Mouse (Mus musculus) retina, postnatal 7 days (tissue): ENCODE results near the gene Mdm4.
"Not testable (repeated sequence)": the region's sequence is repeated elsewhere in the genome, so short reads cannot be mapped to it uniquely, and the experiment has no call there.

Experiments used
- DNase-seq: peaks from one replicate; pipeline ENCODE4 v3.0.0-alpha.2; 2012; ENCODE audit warnings: low read depth, low spot score

Gene Mdm4

DNA sequence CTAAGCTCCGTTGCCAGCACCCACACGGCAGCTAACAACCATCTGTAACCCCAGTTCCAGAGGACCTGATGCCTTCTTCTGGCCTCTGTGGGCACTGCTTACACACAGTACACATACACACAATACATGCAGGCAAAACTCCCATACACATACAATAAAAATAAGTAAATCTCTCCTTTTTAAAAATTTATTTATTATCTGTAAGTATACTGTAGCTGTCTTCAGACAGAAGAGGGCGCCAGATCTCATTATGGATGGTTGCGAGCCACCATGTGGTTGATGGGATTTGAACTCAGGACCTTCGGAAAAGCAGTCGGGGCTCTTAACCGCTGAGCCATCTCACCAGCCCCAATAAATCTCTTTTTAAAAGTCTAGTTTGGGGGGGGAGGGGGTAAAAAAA lies 9.0 kb downstream of the Mdm4 start:
- DNase-seq, result no peak

DNA sequence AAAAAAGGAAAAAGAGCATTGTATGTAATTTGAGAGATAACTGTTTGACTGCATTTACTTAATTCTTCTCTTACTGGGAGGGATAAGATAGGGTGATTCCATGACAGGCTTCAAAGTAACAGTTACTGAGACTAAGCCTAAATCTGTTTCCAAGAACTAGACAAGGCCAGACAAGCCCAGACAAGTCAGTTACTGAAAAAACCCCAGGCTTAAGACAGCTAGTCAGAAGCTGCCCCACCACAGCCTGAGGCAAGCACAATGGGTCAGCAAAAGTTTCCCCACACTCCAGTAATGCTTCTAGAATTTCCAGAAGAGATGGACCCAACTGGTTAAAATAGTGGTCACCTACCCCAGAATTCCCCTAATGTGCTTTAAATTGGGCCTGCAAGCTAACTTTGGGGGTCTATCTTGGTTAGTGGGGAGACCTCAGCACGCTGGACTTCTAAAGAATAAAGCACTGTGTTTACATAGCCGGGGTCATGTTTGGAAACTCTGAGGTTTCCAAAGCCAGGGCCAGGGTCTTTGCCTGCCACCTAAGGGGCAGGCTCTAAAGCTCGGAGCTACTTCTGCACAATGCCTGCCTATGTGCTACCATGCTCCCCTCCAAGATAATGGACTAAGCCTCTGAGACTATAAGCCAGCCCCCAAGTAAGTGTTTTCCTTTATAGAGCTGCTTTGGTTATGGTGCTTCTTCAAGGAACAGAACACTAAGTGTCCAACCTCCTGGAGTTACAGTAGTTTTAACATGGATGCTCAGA lies 10.0 kb downstream of the Mdm4 start:
- no peak for DNase-seq

GRCm38 (mm10) chr1:133019312-133019711 lies 11.0 kb downstream of the Mdm4 start:
- DNase-seq, result no peak

DNA sequence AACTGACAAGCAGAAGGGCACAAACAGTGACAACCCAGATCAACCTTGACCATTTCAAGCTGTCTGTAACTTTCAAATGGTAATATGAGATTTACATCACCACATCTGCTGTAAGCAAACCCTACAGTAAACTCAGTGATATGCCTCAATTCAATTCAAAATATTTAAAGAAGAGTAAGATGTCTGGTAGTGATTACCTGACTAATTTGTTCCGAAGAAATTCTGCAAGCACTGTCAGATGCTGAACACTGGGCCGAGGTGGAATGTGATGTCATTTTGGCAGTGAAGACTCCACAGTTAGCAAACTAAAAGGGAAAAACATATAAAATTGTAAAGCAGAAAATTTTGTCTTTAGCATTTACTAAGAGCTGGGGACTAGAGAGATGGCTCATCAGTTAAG lies 11.8 kb downstream of the Mdm4 start:
- DNase-seq, result no peak

GRCm38 (mm10) chr1:133016775-133017428 lies 13.5 kb downstream of the Mdm4 start:
- no peak for DNase-seq

- no peak for DNase-seq
Observed at GRCm38 (mm10) chr1:133014196-133014595, 16.2 kb downstream of the Mdm4 start.

DNA sequence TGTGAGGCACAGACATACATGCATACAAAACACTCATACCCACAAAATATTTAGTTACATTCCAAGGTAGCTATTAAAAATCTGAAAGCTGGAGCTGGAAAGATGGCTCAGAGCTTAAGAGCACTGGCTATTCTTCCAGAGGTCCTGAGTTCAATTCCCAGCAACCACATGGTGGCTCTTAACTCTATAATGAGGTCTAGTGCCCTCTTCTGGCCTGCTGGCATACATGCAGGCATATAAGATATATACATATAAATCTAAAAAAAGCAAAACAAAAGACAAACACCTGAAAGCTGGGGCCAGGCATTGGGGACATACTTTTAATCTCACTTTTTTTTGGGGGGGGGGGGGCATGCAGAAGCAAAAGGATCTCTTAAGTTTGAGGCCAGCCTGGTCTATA lies 17.0 kb downstream of the Mdm4 start:
- no peak for DNase-seq

DNA sequence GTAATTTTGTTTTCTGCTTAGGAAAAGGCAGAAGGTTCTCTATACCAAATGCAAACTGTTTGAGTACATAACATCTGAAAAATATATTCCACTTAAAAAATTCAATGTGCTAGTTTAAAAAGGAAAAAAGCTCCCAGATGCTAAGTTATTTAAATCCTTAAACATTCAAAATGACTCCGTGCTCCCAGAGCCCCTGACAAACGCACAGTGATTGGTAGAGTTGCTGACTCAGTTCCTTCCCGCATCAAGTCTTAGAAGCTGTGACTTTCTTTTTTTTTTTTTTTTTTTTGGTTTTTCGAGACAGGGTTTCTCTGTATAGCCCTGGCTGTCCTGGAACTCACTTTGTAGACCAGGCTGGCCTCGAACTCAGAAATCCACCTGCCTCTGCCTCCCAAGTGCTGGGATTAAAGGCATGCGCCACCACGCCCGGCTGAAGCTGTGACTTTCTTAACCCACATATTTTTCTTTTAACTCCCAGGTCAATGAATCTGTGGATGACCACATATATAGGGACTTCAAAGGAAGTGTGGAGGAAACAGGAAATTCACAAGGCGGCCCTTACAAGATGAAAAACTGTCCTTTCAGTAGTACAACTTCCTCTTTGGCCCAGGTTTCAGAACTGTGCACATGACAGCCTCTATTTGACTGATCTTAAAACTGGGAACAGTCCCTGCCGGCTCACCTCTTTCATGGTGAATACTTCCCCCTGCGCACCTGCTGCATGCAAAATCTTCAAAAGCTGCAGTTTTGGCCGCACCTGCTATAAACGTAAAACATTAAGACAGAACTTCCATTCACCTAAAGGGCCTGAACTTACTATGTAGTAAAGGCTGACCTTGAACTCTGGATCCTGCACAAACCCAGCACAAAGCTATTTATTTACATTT lies 18.2 kb downstream of the Mdm4 start:
- no peak for DNase-seq

DNA sequence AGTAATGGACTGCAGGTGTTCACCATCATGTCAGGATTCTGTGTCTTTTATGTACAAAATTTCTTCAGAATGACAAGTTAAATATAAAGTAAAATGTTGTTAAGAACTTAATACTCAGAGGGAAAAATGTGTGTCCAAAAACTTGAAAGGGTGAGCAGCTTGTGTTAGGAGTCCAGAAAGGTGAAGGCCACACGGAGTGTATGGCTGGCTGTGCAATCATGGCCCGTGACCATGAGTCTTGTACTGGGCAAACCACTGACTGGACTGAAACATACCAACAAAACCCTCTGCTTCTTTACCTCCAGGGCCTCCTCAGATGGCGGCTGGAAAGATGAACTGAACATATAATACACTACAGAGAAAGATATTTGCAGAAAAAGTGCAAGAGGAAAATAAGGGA lies 23.8 kb downstream of the Mdm4 start:
- DNase-seq, result no peak

DNA sequence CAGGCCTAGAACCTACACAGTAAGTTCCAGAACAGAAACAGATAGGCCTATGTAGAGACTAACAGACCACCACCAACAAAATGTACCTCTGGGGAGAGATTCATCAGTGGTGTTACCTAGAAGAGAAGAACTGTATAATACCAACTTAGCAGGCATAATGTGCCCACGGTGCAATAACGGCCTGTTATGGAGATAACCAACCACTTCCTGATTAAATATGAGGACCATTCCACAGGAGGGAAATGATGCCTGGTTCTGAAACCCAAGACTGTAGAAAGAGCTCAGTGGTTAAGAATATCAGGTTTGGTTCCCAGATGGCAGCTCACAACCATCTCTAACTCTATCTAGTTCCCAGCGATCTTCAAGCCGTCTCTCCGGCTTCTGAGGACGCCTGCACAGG lies 30.0 kb downstream of the Mdm4 start:
- no peak for DNase-seq

- no peak for DNase-seq
Observed at GRCm38 (mm10) chr1:132991580-132991979, 38.8 kb downstream of the Mdm4 start.

DNA sequence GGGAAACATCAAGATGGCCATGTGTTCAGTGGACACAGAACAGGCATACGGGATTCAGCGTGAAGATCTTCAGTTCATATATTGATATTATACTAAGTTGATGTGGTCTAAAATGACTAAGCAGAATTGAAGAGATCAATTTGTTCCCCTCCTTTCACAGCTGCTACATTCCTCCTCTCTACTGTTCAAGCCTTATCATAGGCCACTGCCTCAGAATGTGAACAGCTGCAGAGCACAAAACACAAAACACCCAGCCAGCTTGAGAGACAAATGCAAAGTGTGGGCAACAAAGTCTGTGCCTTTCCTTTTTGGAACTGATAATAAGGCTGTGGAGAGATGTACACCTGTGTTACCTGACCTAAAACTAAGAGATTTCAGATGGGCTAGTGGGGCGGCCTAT lies 39.6 kb downstream of the Mdm4 start:
- no peak for DNase-seq

- DNase-seq, result not testable (repeated sequence)
Observed at GRCm38 (mm10) chr1:132988556-132989459, 41.6 kb downstream of the Mdm4 start.

DNA sequence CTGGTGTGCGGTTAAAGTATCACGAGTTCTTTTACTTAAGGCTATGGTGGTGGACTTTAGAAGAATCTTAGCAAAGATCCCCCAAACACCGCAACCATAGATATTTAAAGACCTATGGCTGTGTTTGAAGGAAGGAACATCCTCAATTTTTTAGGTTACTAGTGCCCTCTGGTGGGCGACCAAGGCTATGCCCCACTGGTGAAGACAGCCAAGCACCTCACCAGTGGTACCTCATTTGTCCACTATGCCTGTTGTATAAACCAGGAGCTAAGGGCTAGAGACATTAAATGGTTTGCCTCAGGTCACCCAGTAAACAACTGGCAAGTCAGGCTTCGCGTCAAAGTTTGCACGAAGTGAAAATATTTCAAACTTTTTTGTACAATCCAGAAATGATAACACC lies 47.6 kb downstream of the Mdm4 start:
- DNase-seq, result peak; percentile 37

DNA sequence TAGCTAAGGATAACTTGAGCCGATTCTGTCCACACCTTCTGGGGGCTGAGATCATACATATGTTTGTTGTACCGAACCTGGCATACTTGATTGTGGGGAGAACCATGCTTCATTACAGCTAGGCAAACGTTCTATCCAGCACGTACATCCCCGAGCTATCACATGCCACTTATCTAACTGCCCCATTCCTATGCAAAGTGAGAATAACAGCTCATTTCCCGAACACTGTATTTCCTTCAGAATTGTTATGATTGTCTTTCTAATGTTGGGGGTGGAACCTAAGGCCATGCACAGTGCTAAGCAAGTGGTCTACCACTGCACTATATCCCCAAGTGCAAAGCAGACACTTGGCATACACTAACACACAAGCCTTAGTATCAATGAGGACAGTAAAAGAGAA lies 49.1 kb downstream of the Mdm4 start:
- no peak for DNase-seq

- DNase-seq, result no peak
Observed at GRCm38 (mm10) chr1:132977402-132977801, 53.0 kb downstream of the Mdm4 start.

DNA sequence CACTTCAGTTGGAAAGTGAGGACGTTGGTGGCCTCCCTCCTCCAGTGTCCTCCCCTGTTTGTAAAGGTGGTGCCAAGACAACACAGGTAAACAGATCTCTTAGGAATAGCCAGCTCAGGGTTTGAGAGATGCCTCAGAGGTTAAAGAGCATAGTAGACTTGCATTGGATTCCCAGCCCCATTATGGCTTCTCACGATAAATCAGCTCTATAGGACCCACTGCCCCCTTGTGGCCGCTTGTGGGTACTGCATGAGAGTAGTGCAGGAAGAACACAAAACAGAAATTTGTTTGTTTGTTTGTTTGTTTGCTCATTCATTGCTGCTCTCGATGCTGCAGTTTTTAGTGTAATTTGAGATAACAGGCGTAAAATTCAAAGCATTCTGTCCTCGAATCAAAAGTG lies 61.7 kb downstream of the Mdm4 start:
- peak; percentile 41 for DNase-seq

DNA sequence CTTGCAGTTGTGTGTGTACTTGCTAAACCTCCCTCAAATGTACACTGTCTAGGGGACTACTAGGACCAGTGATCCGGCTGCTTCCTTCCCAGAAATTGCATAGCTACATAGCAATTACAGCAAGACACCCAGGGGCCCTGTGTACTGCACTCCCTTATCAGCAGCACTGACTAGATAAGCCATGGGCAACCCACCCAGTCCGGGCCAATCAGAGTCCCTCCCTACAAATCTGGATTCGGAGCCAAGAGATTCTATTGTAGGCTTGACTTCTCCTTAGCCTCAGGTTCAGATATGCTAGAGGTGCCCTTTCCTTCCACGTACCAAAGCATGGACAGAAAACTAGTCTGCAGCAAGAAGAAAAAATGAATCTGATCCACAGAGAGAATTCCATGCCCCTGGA lies 65.7 kb downstream of the Mdm4 start:
- DNase-seq, result no peak

DNA sequence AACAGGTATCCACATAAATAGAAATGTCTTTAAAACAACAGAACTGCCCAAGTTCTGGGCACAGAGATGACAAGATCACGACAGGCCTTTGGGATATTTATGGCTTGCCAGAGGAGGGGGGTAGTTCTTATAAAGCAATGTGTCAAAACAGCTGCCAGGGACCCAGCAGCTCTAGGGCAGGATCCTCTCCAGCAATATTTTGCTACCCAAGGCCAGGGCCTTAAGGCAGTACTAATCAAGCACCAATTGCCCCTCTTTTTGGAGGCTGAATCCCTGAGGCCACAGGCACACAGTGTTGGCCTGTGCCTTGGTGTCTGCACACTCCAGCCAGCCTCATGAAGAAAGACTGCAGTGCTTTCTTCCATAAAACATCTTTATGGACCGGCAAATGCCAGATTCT lies 66.3 kb downstream of the Mdm4 start:
- DNase-seq, result no peak

DNA sequence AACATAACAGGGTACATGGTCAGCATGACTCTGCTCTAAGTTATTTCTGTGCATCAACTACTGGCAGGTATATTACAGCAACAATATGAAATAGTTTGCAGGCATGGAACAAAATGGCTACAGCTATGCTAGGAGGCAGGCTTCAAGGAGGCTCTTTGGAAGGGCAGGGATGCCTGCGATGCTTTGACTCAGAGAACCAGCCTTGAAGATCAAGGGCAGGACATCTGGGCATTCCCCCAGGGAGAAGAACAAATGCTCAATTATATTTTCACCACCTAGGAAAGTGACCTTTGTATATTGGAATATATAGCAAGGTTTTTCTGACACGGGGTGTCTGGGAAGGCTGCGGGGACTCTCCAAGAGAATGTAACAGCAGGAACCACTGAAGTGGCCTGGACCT lies 68.6 kb downstream of the Mdm4 start:
- no peak for DNase-seq

GRCm38 (mm10) chr1:132956809-132957208 lies 73.6 kb downstream of the Mdm4 start:
- no peak for DNase-seq
